Mouse (Mus musculus) cortical plate, adult 2 months (tissue): Measurements from ENCODE around the gene Gjd2. TPM values are rescaled to one million over a fixed set of nuclear protein-coding genes. Genes with fewer than 3 reads are reported as not detected.

Experiments
- H3K27ac ChIP-seq: fragments of 200-500 bp; 2 replicates; pipeline ENCODE4 v1.5.1; 2012; ENCODE audit warnings: low read length, control low read depth, inconsistent platforms; ENCODE audit not compliant: insufficient read depth
- H3K4me1 ChIP-seq: fragments of 200-500 bp; 2 replicates; pipeline ENCODE4 v1.6.1; 2011; ENCODE audit warnings: low read length; ENCODE audit not compliant: control insufficient read depth, insufficient read depth
- H3K4me3 ChIP-seq: fragments of 200-500 bp; 2 replicates; pipeline ENCODE4 v1.5.1; 2011; ENCODE audit warnings: mild to moderate bottlenecking, low read length, control low read depth; ENCODE audit not compliant: insufficient read depth
- CTCF ChIP-seq: fragments of 200-500 bp; IDR thresholded peaks from 2 replicates; pipeline ENCODE4 v1.5.1; 2011; ENCODE audit warnings: mild to moderate bottlenecking, control low read depth, low read length; ENCODE audit not compliant: insufficient read depth; ENCODE audit errors: extremely low read depth
- POLR2A ChIP-seq: fragments of 200-500 bp; IDR thresholded peaks from 2 replicates; pipeline ENCODE4 v1.6.1; 2011; ENCODE audit warnings: mild to moderate bottlenecking, low read length, control low read depth; ENCODE audit not compliant: insufficient read depth; ENCODE audit errors: extremely low read depth
- polyA plus RNA-seq: library from polyadenylated mRNA; depleted of rRNA; stranded (reverse); fragments of >200 nt; gene quantifications from 2 replicates; pipeline ENCODE4 v1.2.3, GENCODE M21; 2012; rRNA removed

Gjd2 gene
- polyA plus RNA-seq, 1 experiment: 4.6 TPM

DNA sequence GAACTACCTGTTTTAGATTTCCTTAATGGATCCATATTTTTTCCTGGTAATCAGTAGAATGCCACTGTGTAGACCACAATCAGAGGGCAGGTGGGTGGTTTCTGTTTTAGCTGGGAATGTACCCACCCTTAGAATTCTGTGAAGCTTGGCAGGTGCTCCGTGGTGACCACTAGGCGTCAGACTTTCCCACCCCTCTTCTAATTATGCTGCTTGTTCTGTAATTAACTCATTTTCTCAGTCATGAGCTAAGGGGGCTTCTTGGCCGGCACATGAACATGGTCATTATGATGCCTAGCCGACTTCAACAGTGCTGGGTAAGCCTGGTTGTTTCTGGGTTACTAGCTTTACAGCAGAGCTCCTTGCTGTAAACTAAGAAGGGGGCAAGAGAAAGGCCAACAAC lies 47.0 kb downstream of the Gjd2 start:
- TF ChIP-seq POLR2A (no peak), CTCF (peak; percentile 35; the same call in 1 of the 2 replicates)
- H3K4me1 ChIP-seq: no peaks in the 10 kb centered on the region
- H3K4me3 ChIP-seq: no peak overlapping the region

More for the DNA sequence above, 47.0 kb downstream of the Gjd2 start:
- H3K27ac ChIP-seq: no peak overlapping the region

Other genes with a start within 250 kb of the Gjd2 start
- 394 and 410 TPM in 2 replicates for gene Scg5, start 184.5 kb downstream of the Gjd2 start, polyA plus RNA-seq
- 1.3 and 1.8 TPM in 2 replicates for gene Arhgap11a, start 165.0 kb downstream of the Gjd2 start, polyA plus RNA-seq
- gene Actc1, start 39.9 kb upstream of the Gjd2 start, polyA plus RNA-seq: 0.06 and 0.11 TPM in 2 replicates
- gene Aqr, start 173.4 kb upstream of the Gjd2 start, polyA plus RNA-seq: 23.3 and 26.0 TPM in 2 replicates
- 10.2 and 10.8 TPM in 2 replicates for gene Zfp770, start 187.8 kb upstream of the Gjd2 start, polyA plus RNA-seq